Mouse (Mus musculus): Measurements from ENCODE around the gene Plaur.
A peak's percentile ranks its signal among the peaks of the same experiment; 100 is the strongest.
"Not testable (repeated sequence)": the region's sequence is repeated elsewhere in the genome, so short reads cannot be mapped to it uniquely, and the experiment has no call there.

Plaur gene

GRCm38 (mm10) chr7:24480121-24480941, 18.0 kb downstream of the Plaur start:
- DNase-seq (ENCODE audit: low spot score): no peak

- DNase-seq (ENCODE audit: low spot score): no peak
Observed at GRCm38 (mm10) chr7:24480986-24481473, 18.7 kb downstream of the Plaur start.

- DNase-seq (ENCODE audit: low spot score): peak; percentile 82
Observed at GRCm38 (mm10) chr7:24481474-24482207, 19.4 kb downstream of the Plaur start, which contains the start of gene Cadm4. Gene Cadm4 (plus strand): TSS chr7:24482023.

- DNase-seq (ENCODE audit: low spot score): no peak
Observed at GRCm38 (mm10) chr7:24482208-24483020, 20.1 kb downstream of the Plaur start.

- not testable (repeated sequence) for DNase-seq (ENCODE audit: low spot score)
Observed at GRCm38 (mm10) chr7:24483291-24483690, 21.0 kb downstream of the Plaur start.

GRCm38 (mm10) chr7:24485481-24485880, 23.2 kb downstream of the Plaur start:
- DNase-seq (ENCODE audit: low spot score): no peak

GRCm38 (mm10) chr7:24486654-24487130, 24.4 kb downstream of the Plaur start:
- no peak for DNase-seq (ENCODE audit: low spot score)

GRCm38 (mm10) chr7:24487403-24487802, 25.1 kb downstream of the Plaur start:
- no peak for DNase-seq (ENCODE audit: low spot score)

GRCm38 (mm10) chr7:24488303-24488702, 26.0 kb downstream of the Plaur start:
- no peak for DNase-seq (ENCODE audit: low spot score)

- DNase-seq (ENCODE audit: low spot score): no peak
Observed at GRCm38 (mm10) chr7:24499856-24500577, 37.7 kb downstream of the Plaur start.

GRCm38 (mm10) chr7:24500929-24501328, 38.6 kb downstream of the Plaur start:
- no peak for DNase-seq (ENCODE audit: low spot score)

- no peak for DNase-seq (ENCODE audit: low spot score)
Observed at GRCm38 (mm10) chr7:24501492-24501891, 39.2 kb downstream of the Plaur start.

- no peak for DNase-seq (ENCODE audit: low spot score)
Observed at GRCm38 (mm10) chr7:24504004-24504403, 41.7 kb downstream of the Plaur start.

GRCm38 (mm10) chr7:24504868-24505267, 42.6 kb downstream of the Plaur start:
- no peak for DNase-seq (ENCODE audit: low spot score)

- no peak for DNase-seq (ENCODE audit: low spot score)
Observed at GRCm38 (mm10) chr7:24505447-24506064, 43.3 kb downstream of the Plaur start.

GRCm38 (mm10) chr7:24506065-24506459, 43.8 kb downstream of the Plaur start:
- DNase-seq (ENCODE audit: low spot score): no peak

- DNase-seq (ENCODE audit: low spot score): peak; percentile 47
Observed at GRCm38 (mm10) chr7:24506476-24506837, 44.2 kb downstream of the Plaur start.

- DNase-seq (ENCODE audit: low spot score): peak; percentile 76
Observed at GRCm38 (mm10) chr7:24506838-24507725, 44.8 kb downstream of the Plaur start, which contains the start of gene Zfp428. Gene Zfp428 (plus strand): TSS chr7:24507006.

GRCm38 (mm10) chr7:24507726-24508114, 45.4 kb downstream of the Plaur start:
- DNase-seq (ENCODE audit: low spot score): no peak

GRCm38 (mm10) chr7:24512355-24512754, 50.1 kb downstream of the Plaur start, which contains the start of gene AC161166.1:
Gene AC161166.1 (minus strand): TSS chr7:24512455.
- DNase-seq (ENCODE audit: low spot score): no peak

All from ovary, postnatal 14 days (tissue).